Mouse (Mus musculus) G1E (cell line): ENCODE results near the gene Pptc7. TPM values are rescaled to one million over a fixed set of nuclear protein-coding genes. Genes with fewer than 3 reads are reported as not detected.

Experiments used
- ATAC-seq: 2 replicates; pipeline ENCODE4 v1.8.0; 2016; ENCODE audit warnings: mild to moderate bottlenecking; ENCODE audit not compliant: insufficient number of reproducible peaks, poor library complexity, low FRiP score, severe bottlenecking; ENCODE audit errors: extremely low read depth
- DNase-seq: peaks from one replicate; pipeline ENCODE4 v3.0.0; 2012; ENCODE audit warnings: low spot score
- H3K27me3 ChIP-seq: 2 replicates; pipeline ENCODE4 v1.6.1; 2012; ENCODE audit warnings: mild to moderate bottlenecking, low read length, inconsistent platforms; ENCODE audit not compliant: insufficient read depth
- H3K36me3 ChIP-seq: replicated peaks from 2 replicates; pipeline ENCODE3; 2012; ENCODE audit warnings: mild to moderate bottlenecking, inconsistent platforms
- H3K4me1 ChIP-seq: 2 replicates; pipeline ENCODE4 v1.6.1; 2012; ENCODE audit warnings: low read depth, low read length, inconsistent platforms, mixed read lengths; ENCODE audit not compliant: insufficient read depth
- H3K4me3 ChIP-seq: 2 replicates; pipeline ENCODE4 v1.5.1; 2012; ENCODE audit warnings: low read depth, mild to moderate bottlenecking, inconsistent platforms, low read length, moderate library complexity, mixed read lengths
- H3K9me3 ChIP-seq: replicated peaks from 2 replicates; pipeline ENCODE4 v1.6.1; 2012; ENCODE audit warnings: inconsistent platforms
- CTCF ChIP-seq: IDR thresholded peaks from 2 replicates; pipeline ENCODE4 v1.5.1; 2012; ENCODE audit warnings: low read depth, low read length, inconsistent platforms, mixed read lengths
- GATA1 ChIP-seq: IDR thresholded peaks from 2 replicates; pipeline ENCODE4 v1.6.1; 2012; ENCODE audit warnings: borderline replicate concordance, low read length, inconsistent platforms, mixed read lengths
- GATA2 ChIP-seq: IDR thresholded peaks from 2 replicates; pipeline ENCODE4 v1.6.1; 2012; ENCODE audit warnings: low read depth, low read length, inconsistent platforms, borderline replicate concordance
- POLR2AphosphoS5 ChIP-seq: IDR thresholded peaks from 2 replicates; pipeline ENCODE4 v1.6.1; 2012; ENCODE audit warnings: low read depth, low read length, inconsistent platforms; ENCODE audit not compliant: insufficient replicate concordance
- TAL1 ChIP-seq: conservative IDR thresholded peaks from 2 replicates; pipeline ENCODE4 v1.6.1; 2012; ENCODE audit warnings: low read depth, low read length, inconsistent platforms, mixed read lengths
- polyA plus RNA-seq: library from polyadenylated mRNA; stranded (reverse); fragments of >175 nt; gene quantifications from 2 replicates; pipeline ENCODE4 v1.2.3, GENCODE M21; 2012
- total RNA-seq, 2 experiments: library from RNA; stranded (forward) in 1 of 2; stranded (reverse) in 1 of 2; fragments of 200-1000 nt in 1 of 2; fragments of >200 nt in 1 of 2; fragmentation: Nextera tagmentation in 1 of 2; gene quantifications; 2 replicates each; pipeline ENCODE4 v1.2.3; 2014 to 2017

Pptc7 gene
- total and polyA plus RNA-seq, 3 experiments, result 10.6 to 16.7 (median 12.5) TPM

DNA sequence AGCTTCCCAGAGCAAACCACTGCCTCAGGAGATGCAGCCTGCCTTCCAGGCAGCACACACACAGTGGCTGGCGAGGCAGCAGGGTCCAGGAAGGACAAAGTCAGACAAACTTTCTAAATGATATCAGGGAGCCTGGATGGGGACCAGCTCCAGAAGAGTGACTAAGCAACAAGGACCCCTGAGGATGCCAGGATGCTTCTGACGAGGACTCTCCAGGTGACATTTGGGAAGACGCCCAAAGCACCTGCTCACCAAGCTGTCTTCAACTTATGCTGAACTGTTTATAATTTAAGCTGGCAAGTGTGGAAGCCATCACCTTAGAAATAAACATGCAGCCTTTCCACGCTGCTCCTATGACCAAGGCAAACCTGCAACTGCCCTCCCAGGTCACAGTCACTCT lies 34.9 kb upstream of the Pptc7 start:
- ATAC-seq (no peak), DNase-seq (no peak)
- H3K9me3 ChIP-seq, result no peaks in the 10 kb centered on the region
- H3K4me3 ChIP-seq, result no peak overlapping the region
- H3K4me1 ChIP-seq, result no peaks in the 10 kb centered on the region; the same call in 1 of the 2 replicates
- H3K27me3 ChIP-seq, result no peaks in the 10 kb centered on the region
- no peak for TF ChIP-seq GATA2
- H3K36me3 ChIP-seq, result peaks cover 86% of the 10 kb centered on the region

DNA sequence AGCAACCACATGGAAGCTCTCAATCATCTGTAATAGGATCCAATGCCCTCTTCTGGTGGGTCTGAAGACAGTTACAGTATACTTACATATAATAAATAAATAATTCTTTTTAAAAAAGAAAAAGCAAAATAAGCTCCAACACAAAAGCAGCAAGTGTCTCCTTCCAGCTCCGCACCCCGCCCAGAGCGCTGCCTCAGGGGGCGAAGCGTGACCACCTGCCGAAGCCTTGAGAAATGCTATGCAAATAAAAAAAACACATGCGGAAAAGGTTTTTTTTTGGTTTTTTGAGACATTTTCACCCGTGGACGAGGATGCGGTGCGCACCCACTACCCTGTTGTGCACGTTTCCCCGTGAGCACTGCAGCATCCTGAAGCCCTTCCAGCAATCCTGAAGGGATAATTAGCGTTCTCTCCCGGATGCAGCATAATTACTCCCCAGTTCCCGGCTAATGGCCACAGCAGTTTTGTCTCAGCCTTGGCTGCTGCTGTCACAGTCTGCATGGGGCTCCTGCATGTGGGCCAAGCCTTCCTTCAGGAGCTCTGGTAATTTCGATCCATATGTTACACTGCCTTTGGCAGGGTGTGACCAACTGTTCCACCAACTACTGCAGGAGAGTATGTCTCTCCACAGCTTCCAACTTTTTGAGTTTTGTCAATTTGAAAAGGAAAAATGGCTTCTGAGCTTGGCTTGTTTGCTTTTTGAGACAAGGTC lies 32.1 kb upstream of the Pptc7 start:
- DNase-seq (no peak), ATAC-seq (no peak)
- no peaks in the 10 kb centered on the region; the same call in 1 of the 2 replicates for H3K4me1 ChIP-seq
- H3K9me3 ChIP-seq, result no peaks in the 10 kb centered on the region
- peaks cover 88% of the 10 kb centered on the region for H3K36me3 ChIP-seq
- no peaks in the 10 kb centered on the region for H3K27me3 ChIP-seq
- TF ChIP-seq CTCF (no peak), GATA2 (no peak), TAL1 (no peak), POLR2AphosphoS5 (no peak), GATA1 (no peak)
- H3K4me3 ChIP-seq, result no peak overlapping the region

DNA sequence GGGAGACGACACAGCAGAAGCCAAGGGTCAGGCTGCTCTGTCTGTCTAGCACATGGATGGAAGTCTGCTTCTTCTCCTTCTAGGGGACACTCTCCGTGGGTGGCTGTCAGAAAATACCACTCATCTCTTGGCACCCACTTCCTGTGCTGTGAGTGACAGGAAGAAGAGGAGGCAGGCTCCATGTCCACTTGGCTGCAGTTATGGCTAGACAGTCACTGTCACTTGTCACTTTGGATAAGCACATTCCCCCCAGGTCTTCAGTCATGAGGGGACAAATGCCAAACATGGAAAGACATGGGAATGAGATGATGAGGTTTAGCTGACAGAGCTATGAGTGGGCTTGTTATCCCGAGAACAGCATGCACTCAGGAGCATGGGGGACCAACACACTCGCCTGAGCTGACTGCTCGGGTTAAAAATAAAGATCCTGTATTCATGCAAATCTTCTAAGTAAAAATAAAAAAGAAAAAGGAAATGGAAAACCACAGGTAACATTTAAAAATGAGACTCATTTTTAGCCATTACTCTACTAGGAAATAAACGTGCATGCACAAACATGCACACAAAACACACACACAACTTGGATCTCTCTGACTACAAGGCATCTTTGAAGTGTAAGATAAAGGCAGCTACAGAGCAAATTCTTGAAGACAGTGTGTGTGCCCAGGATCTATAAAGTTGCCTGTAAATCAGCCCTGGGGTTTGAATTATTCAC lies 26.0 kb upstream of the Pptc7 start:
- H3K36me3 ChIP-seq, result peaks cover 83% of the 10 kb centered on the region
- ATAC-seq (no peak), DNase-seq (no peak)
- H3K4me1 ChIP-seq, result peaks cover 25% of the 10 kb centered on the region
- no peak overlapping the region for H3K4me3 ChIP-seq
- H3K9me3 ChIP-seq, result no peaks in the 10 kb centered on the region
- TF ChIP-seq POLR2AphosphoS5 (no peak), TAL1 (no peak), GATA1 (no peak), CTCF (no peak), GATA2 (no peak)
- H3K27me3 ChIP-seq, result no peaks in the 10 kb centered on the region

GRCm38 (mm10) chr5:122262104-122262503 lies 22.1 kb upstream of the Pptc7 start:
- no peak overlapping the region; the same call in 1 of the 2 replicates for H3K4me3 ChIP-seq
- peaks cover 48% of the 10 kb centered on the region for H3K36me3 ChIP-seq
- ATAC-seq (0 out of 2 replicates have a peak, but pooled peaks have one; percentile 18), DNase-seq (no peak)
- peaks cover 48% of the 10 kb centered on the region for H3K4me1 ChIP-seq
- no peaks in the 10 kb centered on the region for H3K9me3 ChIP-seq
- H3K27me3 ChIP-seq, result no peaks in the 10 kb centered on the region
- no peak for TF ChIP-seq GATA1
- TF ChIP-seq POLR2AphosphoS5, result no peak
- no peak for TF ChIP-seq TAL1
- no peak for TF ChIP-seq CTCF
- TF ChIP-seq GATA2, result no peak

DNA sequence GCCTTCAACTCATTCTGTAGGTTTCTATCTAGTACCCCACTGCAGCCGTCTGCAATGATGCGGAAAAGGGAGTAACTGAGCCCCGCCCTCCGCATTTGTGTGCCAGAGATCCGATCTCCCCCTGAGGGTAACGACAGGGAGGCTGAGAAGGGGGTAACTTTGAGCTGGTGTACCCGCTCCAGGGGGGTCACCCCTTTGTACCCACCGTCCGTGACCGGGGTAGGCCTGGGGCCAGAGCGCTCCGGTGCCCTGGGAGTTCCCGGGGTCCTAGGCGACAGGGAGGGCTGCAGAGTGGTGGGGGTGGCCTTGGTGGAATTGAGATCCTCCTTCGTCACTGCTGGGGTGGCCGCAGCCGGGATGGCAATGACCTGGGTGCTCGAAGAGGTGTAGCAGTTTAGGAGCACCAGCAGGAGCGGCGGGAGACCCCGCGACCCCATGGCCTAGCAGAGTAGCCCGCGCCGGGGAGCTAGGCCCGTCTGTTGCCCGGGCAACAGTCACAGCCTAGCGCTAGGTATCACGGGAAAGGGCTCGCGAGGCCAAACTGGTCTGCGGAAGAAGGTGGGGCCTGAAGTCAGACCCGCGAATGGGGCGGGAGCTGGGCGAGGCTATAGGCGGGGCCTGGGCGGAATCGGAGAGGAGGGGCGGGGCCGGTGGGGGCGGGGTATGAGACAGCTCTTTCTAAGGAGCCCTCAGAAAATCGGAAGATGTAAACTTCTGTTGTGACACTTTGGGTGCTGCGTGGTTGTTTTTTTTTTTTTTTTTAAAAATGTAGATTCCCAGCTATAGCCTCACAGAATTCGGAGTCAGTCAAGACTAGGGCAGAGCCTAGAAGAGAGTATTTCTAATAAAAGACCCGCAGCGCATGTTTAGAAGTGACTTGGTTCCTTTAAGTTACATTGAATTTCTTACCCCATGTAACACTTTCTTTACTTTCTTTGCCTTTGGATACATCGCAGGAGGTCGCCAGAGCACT lies 19.9 kb upstream of the Pptc7 start, which contains the start of gene Tctn1:
Gene Tctn1, minus strand, starts transcription at position 528 of the 973 bp plus-strand sequence.
- no peak for TF ChIP-seq POLR2AphosphoS5
- no peak for TF ChIP-seq CTCF
- H3K27me3 ChIP-seq, result no peaks in the 10 kb centered on the region
- peak within 1 kb of the TSS; percentile 93 for H3K4me3 ChIP-seq
- peaks cover 27% of the 10 kb centered on the region for H3K36me3 ChIP-seq
- DNase-seq (peak; percentile 88), ATAC-seq (peak; percentile 97)
- peaks cover 62% of the 10 kb centered on the region for H3K4me1 ChIP-seq
- no peaks in the 10 kb centered on the region for H3K9me3 ChIP-seq

DNA sequence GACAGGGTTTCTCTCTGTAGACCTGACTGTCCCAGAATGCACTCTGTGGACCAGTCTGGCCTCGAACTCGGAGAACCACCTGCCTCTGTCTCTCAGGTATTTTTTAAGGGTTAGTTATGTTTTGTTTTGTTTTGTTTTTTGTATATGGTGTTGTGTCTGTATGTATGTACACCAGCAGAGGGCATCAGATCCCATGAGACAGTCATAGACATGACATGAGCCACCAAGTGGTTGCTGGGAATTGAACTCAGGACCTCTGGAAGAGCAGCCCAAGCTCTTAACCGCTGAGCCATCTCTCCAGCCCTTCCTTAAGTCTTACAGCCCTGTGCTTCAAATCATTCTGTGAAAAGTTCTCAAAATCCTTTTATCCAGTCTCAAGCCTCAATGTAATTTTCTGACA lies 19.0 kb upstream of the Pptc7 start:
- ATAC-seq, result no peak
- Histone ChIP-seq H3K27me3 (no peaks in the 10 kb centered on the region), H3K9me3 (no peaks in the 10 kb centered on the region), H3K4me3 (peak overlapping the region; percentile 93; the same call in 1 of the 2 replicates), H3K36me3 (peaks cover 17% of the 10 kb centered on the region), H3K4me1 (peaks cover 66% of the 10 kb centered on the region)
- no peak for DNase-seq
- TF ChIP-seq TAL1 (no peak), CTCF (no peak), GATA2 (no peak), POLR2AphosphoS5 (no peak), GATA1 (no peak)
